Mouse (Mus musculus): ENCODE data around the gene Atp2b1. TPM values are rescaled to one million over a fixed set of nuclear protein-coding genes. Genes with fewer than 3 reads are reported as not detected.

Atp2b1 gene
- polyA plus RNA-seq, 1 experiment from 2014 or later: 116 TPM

DNA sequence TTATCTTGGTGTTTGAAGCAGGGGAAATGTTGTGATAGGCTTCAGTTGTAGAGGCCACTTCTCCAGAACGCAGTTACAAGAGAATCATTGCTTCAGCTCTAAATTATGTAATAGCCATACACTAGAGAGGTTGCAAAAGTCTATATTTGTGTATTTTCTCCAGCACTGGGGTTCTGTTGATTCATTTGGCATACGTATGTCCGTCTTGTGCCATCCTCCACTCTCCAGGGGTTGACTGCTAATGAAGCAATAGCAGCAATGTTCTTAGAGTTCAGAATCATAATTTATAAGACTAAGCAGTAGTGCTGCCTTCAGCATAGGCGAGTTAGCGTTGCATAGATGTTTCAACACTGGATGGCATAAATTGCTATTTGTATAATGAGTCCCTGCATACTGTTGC is 33.9 kb downstream of the Atp2b1 start:
- no peak overlapping the region for H3K27ac ChIP-seq (replicated peaks)
- H3K4me1 ChIP-seq: peaks cover 5% of the 10 kb centered on the region
- no peak overlapping the region for H3K9ac ChIP-seq
- no peak overlapping the region for H3K4me3 ChIP-seq (replicated peaks)
- H3K9me3 ChIP-seq (replicated peaks): no peaks in the 10 kb centered on the region
- no peaks in the 10 kb centered on the region for H3K36me3 ChIP-seq
- no peaks in the 10 kb centered on the region for H3K27me3 ChIP-seq
- no peak for ATAC-seq (ENCODE audit: insufficient number of reproducible peaks, low FRiP score, low TSS enrichment, low read depth)
- no peak overlapping the region for H3K4me2 ChIP-seq (replicated peaks)
- 79% methylated on average over 5 of the region's 5 CpGs for WGBS

DNA sequence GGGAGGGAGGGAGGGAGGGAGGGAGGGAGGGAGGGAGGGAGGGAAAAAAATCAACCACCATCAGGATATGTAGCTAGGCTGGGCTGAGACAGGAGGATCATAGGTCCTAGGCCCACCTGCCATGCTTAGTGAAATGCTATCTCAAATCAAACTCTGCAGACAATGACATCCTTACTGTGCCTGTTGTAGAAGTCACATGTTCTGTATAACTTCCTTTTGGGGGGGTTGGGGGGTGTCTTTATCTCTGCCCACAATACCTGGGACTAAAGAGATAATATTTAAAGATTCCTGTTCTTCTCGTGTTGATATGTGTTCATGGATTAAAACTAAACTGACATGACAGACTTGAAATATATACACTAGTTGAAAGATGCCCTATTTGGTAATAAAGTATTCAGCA is 35.5 kb downstream of the Atp2b1 start:
- Histone ChIP-seq H3K9ac (no peak overlapping the region), H3K27ac (replicated peaks) (no peak overlapping the region), H3K4me2 (replicated peaks) (no peak overlapping the region), H3K36me3 (no peaks in the 10 kb centered on the region), H3K4me3 (replicated peaks) (no peak overlapping the region), H3K4me1 (peaks cover 5% of the 10 kb centered on the region), H3K9me3 (replicated peaks) (no peaks in the 10 kb centered on the region), H3K27me3 (no peaks in the 10 kb centered on the region)
- WGBS: 67% methylated on average over 1 of the region's 1 CpGs
- no peak for ATAC-seq (ENCODE audit: insufficient number of reproducible peaks, low FRiP score, low TSS enrichment, low read depth)

DNA sequence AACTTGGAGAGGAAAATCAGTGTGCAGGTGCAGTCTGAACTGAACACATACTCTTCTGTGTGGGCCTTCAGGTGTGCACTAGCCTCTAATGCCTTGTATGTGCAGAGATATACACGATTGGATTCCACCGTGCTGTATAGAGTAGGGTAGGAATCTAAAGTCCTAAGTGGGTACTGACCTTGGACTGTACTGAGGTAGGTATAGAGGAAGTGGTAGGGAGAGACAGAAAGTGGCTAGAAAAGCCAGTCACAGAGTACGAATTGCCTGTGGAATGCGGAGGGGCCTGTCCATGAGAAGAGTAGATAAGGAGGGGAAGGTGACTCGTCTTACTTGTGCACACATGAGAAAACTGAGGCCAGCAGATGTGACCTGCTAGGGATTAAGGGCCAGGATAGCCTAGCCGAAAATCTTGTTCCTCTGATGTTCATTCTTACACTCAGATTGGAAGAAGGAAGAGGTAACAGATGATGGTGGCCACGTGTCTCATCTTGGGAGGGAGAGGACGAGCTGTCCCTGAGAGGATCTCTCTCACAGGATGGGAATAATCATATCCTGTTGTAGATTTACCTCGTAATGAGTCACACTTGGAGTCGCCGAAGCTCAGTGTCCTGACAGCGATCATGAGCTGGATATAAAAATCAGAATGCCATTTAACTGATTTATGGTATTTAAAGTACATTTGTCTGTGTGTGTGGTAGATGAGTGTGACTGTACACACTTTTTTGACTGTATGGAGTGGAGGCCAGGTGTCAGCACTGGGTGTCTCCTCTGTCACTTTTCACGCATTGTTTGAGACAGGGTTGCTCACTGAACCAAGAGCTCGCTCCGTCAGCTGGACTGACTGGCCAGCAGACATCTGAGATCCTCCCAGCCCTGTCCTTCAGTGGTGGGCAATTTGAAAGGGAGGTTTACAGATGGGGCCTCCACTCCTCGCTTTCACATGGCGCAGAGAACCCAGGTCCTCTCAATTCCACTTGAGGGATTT is 37.4 kb downstream of the Atp2b1 start:
- Histone ChIP-seq H3K4me2 (replicated peaks) (no peak overlapping the region), H3K27me3 (no peaks in the 10 kb centered on the region), H3K36me3 (no peaks in the 10 kb centered on the region), H3K4me1 (peaks cover 5% of the 10 kb centered on the region), H3K4me3 (replicated peaks) (no peak overlapping the region), H3K9me3 (replicated peaks) (no peaks in the 10 kb centered on the region), H3K9ac (no peak overlapping the region), H3K27ac (replicated peaks) (no peak overlapping the region)
- WGBS: 81% methylated on average over 17 of the region's 17 CpGs
- no peak for ATAC-seq (ENCODE audit: insufficient number of reproducible peaks, low FRiP score, low TSS enrichment, low read depth)

DNA sequence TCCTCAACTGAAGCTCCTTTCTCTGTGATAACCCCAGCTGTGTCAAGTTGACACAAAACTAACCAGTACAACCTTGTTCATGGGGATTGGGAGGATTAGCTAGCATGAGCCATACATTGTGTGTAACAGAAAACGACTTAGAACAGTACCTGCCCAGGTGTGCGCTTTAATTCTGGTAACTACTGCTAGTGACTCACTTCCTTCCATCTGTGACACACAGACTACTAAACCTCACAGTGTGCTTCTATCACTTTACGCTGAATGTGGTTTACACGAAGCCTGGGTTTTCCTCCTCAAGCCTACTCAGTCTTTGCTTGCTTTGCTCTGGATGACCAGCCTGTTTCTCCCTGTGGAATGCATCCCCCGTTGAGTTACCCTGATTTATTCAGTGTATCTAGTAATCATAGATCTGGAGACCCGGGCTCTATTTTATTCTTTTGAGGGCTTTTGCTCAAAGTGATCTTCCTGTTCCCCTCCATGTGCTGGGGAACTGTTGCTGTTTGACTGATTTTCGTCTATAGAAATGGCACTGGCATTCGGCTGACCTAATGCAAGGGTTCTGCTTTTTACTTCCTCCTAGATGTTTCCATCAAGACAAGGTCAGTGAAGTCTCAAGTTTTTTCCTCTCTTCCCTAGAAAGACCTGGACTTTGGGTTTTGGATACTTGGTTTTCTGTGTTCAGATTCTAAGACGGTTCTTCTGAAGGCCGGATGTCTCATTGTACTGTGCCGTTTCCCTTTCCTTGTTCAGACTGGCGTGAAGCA is 40.2 kb downstream of the Atp2b1 start:
- H3K27me3 ChIP-seq: no peaks in the 10 kb centered on the region
- H3K27ac ChIP-seq (replicated peaks): no peak overlapping the region
- peaks cover 6% of the 10 kb centered on the region; the same call in 1 of the 2 replicates for H3K4me1 ChIP-seq
- H3K36me3 ChIP-seq: no peaks in the 10 kb centered on the region
- H3K4me2 ChIP-seq (replicated peaks): no peak overlapping the region
- no peak for ATAC-seq (ENCODE audit: insufficient number of reproducible peaks, low FRiP score, low TSS enrichment, low read depth)
- no peaks in the 10 kb centered on the region for H3K9me3 ChIP-seq (replicated peaks)
- no peak overlapping the region for H3K9ac ChIP-seq
- H3K4me3 ChIP-seq (replicated peaks): no peak overlapping the region
- 88% methylated on average over 12 of the region's 12 CpGs for WGBS

DNA sequence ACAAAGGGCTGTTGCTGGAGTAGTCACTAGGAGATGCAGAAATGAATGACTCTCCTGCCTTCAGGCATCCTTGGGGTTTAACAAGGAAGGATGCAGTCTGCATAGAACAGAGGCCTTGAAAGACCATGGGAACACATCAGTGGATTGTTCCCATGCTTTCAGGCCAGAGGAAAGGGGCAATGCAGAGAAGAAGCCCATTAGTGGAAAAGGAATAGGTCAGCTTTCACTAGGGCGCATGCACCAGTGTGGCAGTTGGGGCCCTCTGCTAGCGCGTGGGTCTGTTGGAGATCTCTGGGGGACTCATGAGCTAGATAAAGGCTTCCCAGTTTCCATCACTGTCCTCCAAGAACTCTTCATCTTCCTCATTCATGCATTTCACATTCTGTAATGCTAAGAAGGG is 41.9 kb downstream of the Atp2b1 start:
- Histone ChIP-seq H3K4me2 (replicated peaks) (no peak overlapping the region), H3K27ac (replicated peaks) (no peak overlapping the region), H3K36me3 (no peaks in the 10 kb centered on the region), H3K4me1 (peaks cover 10% of the 10 kb centered on the region; the same call in 1 of the 2 replicates), H3K4me3 (replicated peaks) (no peak overlapping the region), H3K9ac (no peak overlapping the region), H3K9me3 (replicated peaks) (no peaks in the 10 kb centered on the region), H3K27me3 (no peaks in the 10 kb centered on the region)
- no peak for ATAC-seq (ENCODE audit: insufficient number of reproducible peaks, low FRiP score, low TSS enrichment, low read depth)
- WGBS: 94% methylated on average over 3 of the region's 3 CpGs

DNA sequence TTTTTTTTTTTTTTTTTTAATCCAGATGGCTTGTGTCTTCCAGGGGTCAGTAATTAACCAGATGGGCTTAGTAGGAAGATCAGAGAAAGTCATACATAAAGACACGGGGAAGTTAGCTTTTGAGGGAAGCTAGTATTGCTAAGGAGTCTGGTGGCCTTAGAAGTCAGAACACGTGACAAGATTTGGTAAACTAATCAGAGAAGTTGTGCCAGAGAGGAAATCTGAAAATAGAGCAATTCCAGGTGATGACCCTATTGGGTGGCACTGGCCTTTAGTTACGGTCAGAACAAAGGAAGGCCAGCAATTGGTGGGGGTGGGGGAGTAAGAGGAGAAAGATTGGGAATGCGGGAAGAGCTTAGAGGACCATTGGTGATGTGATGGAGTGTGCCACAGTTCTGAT is 44.5 kb downstream of the Atp2b1 start:
- H3K9me3 ChIP-seq (replicated peaks): no peaks in the 10 kb centered on the region
- no peaks in the 10 kb centered on the region for H3K36me3 ChIP-seq
- H3K9ac ChIP-seq: no peak overlapping the region
- peaks cover 19% of the 10 kb centered on the region for H3K4me1 ChIP-seq
- 38% methylated on average over 4 of the region's 4 CpGs for WGBS
- H3K4me3 ChIP-seq (replicated peaks): no peak overlapping the region
- no peak overlapping the region for H3K27ac ChIP-seq (replicated peaks)
- H3K4me2 ChIP-seq (replicated peaks): no peak overlapping the region
- ATAC-seq (ENCODE audit: insufficient number of reproducible peaks, low FRiP score, low TSS enrichment, low read depth): no peak
- no peaks in the 10 kb centered on the region for H3K27me3 ChIP-seq

DNA sequence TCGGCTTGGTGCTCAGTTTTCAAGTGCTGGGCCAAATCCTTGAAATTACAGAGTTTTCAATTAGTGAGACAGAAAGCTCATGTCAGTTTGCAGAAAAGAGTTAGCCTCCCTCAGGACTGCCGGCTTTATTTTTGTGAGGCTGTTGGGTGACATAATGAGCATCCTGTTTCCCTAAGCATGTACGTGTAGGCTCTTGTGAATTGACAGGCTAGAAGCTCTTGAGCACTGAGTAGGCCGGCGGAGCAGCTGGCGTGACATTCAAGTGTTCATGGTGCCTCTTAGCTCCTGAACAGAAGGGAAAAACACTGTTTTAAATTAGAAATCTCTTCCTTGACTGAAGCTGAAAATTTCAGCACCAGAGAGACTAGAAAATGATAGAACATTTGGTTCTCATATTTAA is 45.2 kb downstream of the Atp2b1 start:
- Histone ChIP-seq H3K9me3 (replicated peaks) (no peaks in the 10 kb centered on the region), H3K27me3 (no peaks in the 10 kb centered on the region), H3K4me2 (replicated peaks) (no peak overlapping the region), H3K36me3 (no peaks in the 10 kb centered on the region), H3K27ac (replicated peaks) (no peak overlapping the region), H3K9ac (no peak overlapping the region), H3K4me1 (peaks cover 19% of the 10 kb centered on the region), H3K4me3 (replicated peaks) (no peak overlapping the region)
- ATAC-seq (ENCODE audit: insufficient number of reproducible peaks, low FRiP score, low TSS enrichment, low read depth): no peak
- WGBS: 38% methylated on average over 6 of the region's 6 CpGs

DNA sequence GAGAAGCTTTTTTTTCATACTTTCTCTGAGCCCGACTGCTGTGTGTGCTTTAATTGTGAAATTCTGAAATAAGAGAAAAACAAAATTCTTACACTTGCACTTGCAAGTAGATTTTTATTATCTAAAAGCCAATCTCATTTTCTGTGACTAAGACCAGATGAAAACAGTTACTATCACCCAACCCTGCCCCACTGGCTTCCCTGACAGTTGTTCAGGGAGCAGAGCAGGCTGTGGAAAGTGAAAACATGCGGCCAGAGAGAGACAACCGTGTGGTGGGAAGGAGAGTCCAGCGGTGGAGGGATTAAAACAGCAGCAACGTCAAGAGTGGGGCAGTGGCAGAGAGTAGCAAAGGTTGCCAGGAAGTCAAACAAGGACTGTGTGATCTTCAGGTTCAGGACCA is 46.7 kb downstream of the Atp2b1 start:
- no peak for ATAC-seq (ENCODE audit: insufficient number of reproducible peaks, low FRiP score, low TSS enrichment, low read depth)
- 38% methylated on average over 5 of the region's 5 CpGs for WGBS

DNA sequence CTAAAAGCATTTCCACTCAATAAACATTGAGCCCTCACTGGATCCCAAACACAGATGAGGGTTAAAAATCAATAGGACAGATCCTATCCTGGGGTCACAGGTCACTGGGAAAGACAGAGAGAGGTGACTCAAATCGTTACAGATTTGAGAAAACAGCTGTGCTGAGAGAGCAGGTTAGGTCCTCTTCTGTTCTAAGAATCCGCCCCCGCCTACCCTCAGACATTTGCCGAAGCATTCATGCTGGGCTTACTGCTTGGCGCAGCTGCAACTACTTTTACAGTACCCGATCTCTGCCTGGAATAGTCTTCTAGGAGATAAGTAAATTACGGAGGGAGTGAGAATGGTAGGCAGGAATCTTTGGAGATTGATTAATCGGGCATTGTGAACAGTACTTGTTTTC is 47.9 kb downstream of the Atp2b1 start:
- H3K27ac ChIP-seq (replicated peaks): no peak overlapping the region
- H3K9me3 ChIP-seq (replicated peaks): no peaks in the 10 kb centered on the region
- no peak overlapping the region for H3K4me3 ChIP-seq (replicated peaks)
- 42% methylated on average over 8 of the region's 8 CpGs for WGBS
- H3K4me2 ChIP-seq (replicated peaks): no peak overlapping the region
- no peaks in the 10 kb centered on the region for H3K27me3 ChIP-seq
- peaks cover 19% of the 10 kb centered on the region for H3K4me1 ChIP-seq
- no peak for ATAC-seq (ENCODE audit: insufficient number of reproducible peaks, low FRiP score, low TSS enrichment, low read depth)
- H3K36me3 ChIP-seq: no peaks in the 10 kb centered on the region
- no peak overlapping the region for H3K9ac ChIP-seq

More for the DNA sequence above, 46.7 kb downstream of the Atp2b1 start:
- Histone ChIP-seq H3K4me1 (peaks cover 19% of the 10 kb centered on the region), H3K4me3 (replicated peaks) (no peak overlapping the region), H3K27me3 (no peaks in the 10 kb centered on the region), H3K9ac (no peak overlapping the region), H3K9me3 (replicated peaks) (no peaks in the 10 kb centered on the region), H3K36me3 (no peaks in the 10 kb centered on the region), H3K4me2 (replicated peaks) (no peak overlapping the region), H3K27ac (replicated peaks) (no peak overlapping the region)

DNA sequence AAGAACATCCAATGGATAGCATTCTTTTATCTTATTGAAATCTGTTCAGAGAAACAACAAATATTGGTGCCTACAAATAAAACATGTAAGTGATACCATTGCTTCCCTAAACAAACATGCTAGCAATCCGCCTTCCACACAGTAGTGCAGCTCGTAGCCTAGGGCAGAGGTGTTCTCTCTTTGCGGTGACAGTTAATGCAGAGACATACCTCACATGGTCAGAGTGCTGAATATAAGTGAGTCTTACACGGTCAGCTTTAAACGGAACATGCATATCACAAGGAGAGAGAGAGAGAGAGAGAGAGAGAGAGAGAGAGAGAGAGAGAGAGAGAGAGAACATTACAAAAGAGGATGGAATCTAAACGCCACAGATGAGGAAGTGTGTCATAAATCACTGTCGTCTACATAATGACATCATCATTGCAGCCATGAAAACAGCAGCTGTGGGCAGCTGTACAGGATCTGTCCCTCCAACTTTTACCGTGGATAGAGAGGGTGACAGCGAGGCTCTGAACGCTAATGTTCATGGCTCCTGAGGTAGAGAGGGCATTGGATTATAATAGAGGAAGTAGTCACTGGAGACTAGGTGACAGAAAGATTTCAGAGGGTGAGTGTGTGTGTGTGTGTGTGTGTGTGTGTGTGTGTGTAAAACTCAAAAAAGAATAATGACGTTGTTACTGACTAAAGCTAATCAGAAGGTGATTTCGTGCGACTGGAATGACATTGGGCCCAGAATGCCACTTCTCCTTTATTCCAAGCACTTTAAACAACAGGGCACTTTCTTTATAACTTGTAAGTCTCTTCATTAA is 52.4 kb downstream of the Atp2b1 start:
- peaks cover 7% of the 10 kb centered on the region for H3K4me1 ChIP-seq
- 77% methylated on average over 13 of the region's 13 CpGs for WGBS
- peaks cover 6% of the 10 kb centered on the region for H3K36me3 ChIP-seq
- H3K27ac ChIP-seq (replicated peaks): no peak overlapping the region
- H3K4me3 ChIP-seq (replicated peaks): no peak overlapping the region
- H3K4me2 ChIP-seq (replicated peaks): no peak overlapping the region
- H3K9ac ChIP-seq: no peak overlapping the region
- no peak for ATAC-seq (ENCODE audit: insufficient number of reproducible peaks, low FRiP score, low TSS enrichment, low read depth)
- H3K27me3 ChIP-seq: no peaks in the 10 kb centered on the region
- no peaks in the 10 kb centered on the region for H3K9me3 ChIP-seq (replicated peaks)
